Mouse (Mus musculus): Measurements from ENCODE around the gene Kcnq4. TPM values are rescaled to one million over a fixed set of nuclear protein-coding genes. Genes with fewer than 3 reads are reported as not detected.
A peak's percentile ranks its signal among the peaks of the same experiment; 100 is the strongest.

Gene Kcnq4
- polyA plus RNA-seq, 1 experiment from 2014 or later: 3.9 TPM

- Histone ChIP-seq H3K36me3 (no peaks in the 10 kb centered on the region), H3K4me1 (peaks cover 15% of the 10 kb centered on the region), H3K9ac (no peak overlapping the region), H3K27ac (no peak overlapping the region), H3K27me3 (0 out of 2 replicates have a peak, but pooled peaks cover 10% of the 10 kb centered on the region), H3K4me2 (no peak overlapping the region), H3K4me3 (no peak overlapping the region), H3K9me3 (no peaks in the 10 kb centered on the region)
- no peak for ATAC-seq (ENCODE audit: insufficient number of reproducible peaks, low FRiP score, low TSS enrichment, low read depth)
- WGBS: 19% methylated on average over 5 of the region's 5 CpGs
Observed at GRCm38 (mm10) chr4:120719152-120719551, 29.3 kb downstream of the Kcnq4 start.

- H3K4me1 ChIP-seq: peaks cover 22% of the 10 kb centered on the region
- no peak overlapping the region for H3K9ac ChIP-seq
- H3K9me3 ChIP-seq: no peaks in the 10 kb centered on the region
- 0 out of 2 replicates have a peak, but pooled peaks cover 10% of the 10 kb centered on the region for H3K27me3 ChIP-seq
- no peak overlapping the region for H3K4me2 ChIP-seq
- H3K36me3 ChIP-seq: no peaks in the 10 kb centered on the region
- no peak overlapping the region for H3K4me3 ChIP-seq
- no peak overlapping the region for H3K27ac ChIP-seq
- WGBS: 73% methylated on average over 8 of the region's 8 CpGs
- no peak for ATAC-seq (ENCODE audit: insufficient number of reproducible peaks, low FRiP score, low TSS enrichment, low read depth)
Observed at GRCm38 (mm10) chr4:120717591-120717990, 30.8 kb downstream of the Kcnq4 start.

- no peak for ATAC-seq (ENCODE audit: insufficient number of reproducible peaks, low FRiP score, low TSS enrichment, low read depth)
- Histone ChIP-seq H3K9me3 (no peaks in the 10 kb centered on the region), H3K27ac (no peak overlapping the region), H3K4me2 (peak overlapping the region; percentile 78), H3K4me1 (peaks cover 30% of the 10 kb centered on the region), H3K36me3 (no peaks in the 10 kb centered on the region), H3K27me3 (0 out of 2 replicates have a peak, but pooled peaks cover 10% of the 10 kb centered on the region), H3K9ac (peak overlapping the region; percentile 50; the same call in 1 of the 2 replicates), H3K4me3 (peak overlapping the region; percentile 38)
- 22% methylated on average over 12 of the region's 12 CpGs for WGBS
Observed at GRCm38 (mm10) chr4:120716765-120717164, 31.6 kb downstream of the Kcnq4 start.

GRCm38 (mm10) chr4:120716141-120716571, 32.3 kb downstream of the Kcnq4 start:
- H3K27me3 ChIP-seq: 0 out of 2 replicates have a peak, but pooled peaks cover 10% of the 10 kb centered on the region
- peak overlapping the region; percentile 38 for H3K4me3 ChIP-seq
- H3K9me3 ChIP-seq: no peaks in the 10 kb centered on the region
- H3K9ac ChIP-seq: peak overlapping the region; percentile 50; the same call in 1 of the 2 replicates
- peak; percentile 73 for ATAC-seq (ENCODE audit: insufficient number of reproducible peaks, low FRiP score, low TSS enrichment, low read depth)
- peak overlapping the region; percentile 78 for H3K4me2 ChIP-seq
- WGBS: 2% methylated on average over 12 of the region's 12 CpGs
- H3K36me3 ChIP-seq: no peaks in the 10 kb centered on the region
- no peak overlapping the region for H3K27ac ChIP-seq
- H3K4me1 ChIP-seq: peaks cover 36% of the 10 kb centered on the region

GRCm38 (mm10) chr4:120713856-120714497, 34.4 kb downstream of the Kcnq4 start:
- Histone ChIP-seq H3K27ac (no peak overlapping the region), H3K9me3 (no peaks in the 10 kb centered on the region), H3K27me3 (0 out of 2 replicates have a peak, but pooled peaks cover 10% of the 10 kb centered on the region), H3K36me3 (no peaks in the 10 kb centered on the region), H3K4me1 (peaks cover 38% of the 10 kb centered on the region), H3K9ac (no peak overlapping the region), H3K4me3 (no peak overlapping the region), H3K4me2 (no peak overlapping the region)
- WGBS: 81% methylated on average over 6 of the region's 6 CpGs
- no peak for ATAC-seq (ENCODE audit: insufficient number of reproducible peaks, low FRiP score, low TSS enrichment, low read depth)

GRCm38 (mm10) chr4:120713021-120713420, 35.4 kb downstream of the Kcnq4 start:
- H3K27me3 ChIP-seq: 0 out of 2 replicates have a peak, but pooled peaks cover 10% of the 10 kb centered on the region
- H3K9ac ChIP-seq: no peak overlapping the region
- peaks cover 38% of the 10 kb centered on the region for H3K4me1 ChIP-seq
- H3K9me3 ChIP-seq: no peaks in the 10 kb centered on the region
- no peaks in the 10 kb centered on the region for H3K36me3 ChIP-seq
- H3K4me3 ChIP-seq: no peak overlapping the region
- no peak overlapping the region for H3K27ac ChIP-seq
- ATAC-seq (ENCODE audit: insufficient number of reproducible peaks, low FRiP score, low TSS enrichment, low read depth): no peak
- no peak overlapping the region for H3K4me2 ChIP-seq
- WGBS: 88% methylated on average over 6 of the region's 6 CpGs

- Histone ChIP-seq H3K27me3 (0 out of 2 replicates have a peak, but pooled peaks cover 6% of the 10 kb centered on the region), H3K9me3 (no peaks in the 10 kb centered on the region), H3K4me1 (peaks cover 38% of the 10 kb centered on the region), H3K27ac (peak overlapping the region; percentile 29; the same call in 1 of the 2 replicates), H3K9ac (no peak overlapping the region), H3K4me2 (no peak overlapping the region), H3K36me3 (no peaks in the 10 kb centered on the region), H3K4me3 (no peak overlapping the region)
- WGBS: 57% methylated on average over 12 of the region's 12 CpGs
- ATAC-seq (ENCODE audit: insufficient number of reproducible peaks, low FRiP score, low TSS enrichment, low read depth): no peak
Observed at GRCm38 (mm10) chr4:120712236-120712635, 36.2 kb downstream of the Kcnq4 start.

- H3K9me3 ChIP-seq: no peaks in the 10 kb centered on the region
- no peak overlapping the region for H3K9ac ChIP-seq
- H3K4me3 ChIP-seq: no peak overlapping the region
- H3K4me1 ChIP-seq: peaks cover under 1% of the 10 kb centered on the region; the same call in 1 of the 2 replicates
- H3K27me3 ChIP-seq: peaks cover 26% of the 10 kb centered on the region
- WGBS: 92% methylated on average over 2 of the region's 2 CpGs
- H3K4me2 ChIP-seq: no peak overlapping the region
- ATAC-seq (ENCODE audit: insufficient number of reproducible peaks, low FRiP score, low TSS enrichment, low read depth): no peak
- H3K27ac ChIP-seq: no peak overlapping the region
- H3K36me3 ChIP-seq: no peaks in the 10 kb centered on the region
Observed at GRCm38 (mm10) chr4:120702511-120702910, 45.9 kb downstream of the Kcnq4 start.

- no peak for ATAC-seq (ENCODE audit: insufficient number of reproducible peaks, low FRiP score, low TSS enrichment, low read depth)
- 72% methylated on average over 8 of the region's 8 CpGs for WGBS
- peaks cover under 1% of the 10 kb centered on the region; the same call in 1 of the 2 replicates for H3K36me3 ChIP-seq
Observed at GRCm38 (mm10) chr4:120702056-120702455, 46.4 kb downstream of the Kcnq4 start.

GRCm38 (mm10) chr4:120701180-120701579, 47.2 kb downstream of the Kcnq4 start:
- no peak overlapping the region for H3K4me2 ChIP-seq
- peaks cover 3% of the 10 kb centered on the region; the same call in 1 of the 2 replicates for H3K4me1 ChIP-seq
- H3K27me3 ChIP-seq: peaks cover 39% of the 10 kb centered on the region
- no peak overlapping the region for H3K4me3 ChIP-seq
- WGBS: 88% methylated on average over 3 of the region's 3 CpGs
- H3K9me3 ChIP-seq: no peaks in the 10 kb centered on the region
- H3K27ac ChIP-seq: no peak overlapping the region
- H3K9ac ChIP-seq: no peak overlapping the region
- ATAC-seq (ENCODE audit: insufficient number of reproducible peaks, low FRiP score, low TSS enrichment, low read depth): no peak
- peaks cover 5% of the 10 kb centered on the region; the same call in 1 of the 2 replicates for H3K36me3 ChIP-seq

More at GRCm38 (mm10) chr4:120702056-120702455, 46.4 kb downstream of the Kcnq4 start:
- Histone ChIP-seq H3K4me1 (peaks cover 3% of the 10 kb centered on the region; the same call in 1 of the 2 replicates), H3K4me2 (no peak overlapping the region), H3K27ac (no peak overlapping the region), H3K9ac (no peak overlapping the region), H3K9me3 (no peaks in the 10 kb centered on the region), H3K27me3 (peaks cover 30% of the 10 kb centered on the region), H3K4me3 (no peak overlapping the region)

- ATAC-seq (ENCODE audit: insufficient number of reproducible peaks, low FRiP score, low TSS enrichment, low read depth): no peak
- Histone ChIP-seq H3K4me2 (peak overlapping the region; percentile 10; the same call in 1 of the 2 replicates), H3K36me3 (peaks cover 5% of the 10 kb centered on the region; the same call in 1 of the 2 replicates), H3K9me3 (no peaks in the 10 kb centered on the region), H3K4me3 (no peak overlapping the region), H3K27me3 (peaks cover 40% of the 10 kb centered on the region), H3K4me1 (peaks cover 3% of the 10 kb centered on the region; the same call in 1 of the 2 replicates), H3K27ac (no peak overlapping the region), H3K9ac (no peak overlapping the region)
- WGBS: 20% methylated on average over 35 of the region's 35 CpGs
Observed at GRCm38 (mm10) chr4:120697799-120698484, 50.5 kb downstream of the Kcnq4 start.

- H3K27me3 ChIP-seq: peaks cover 40% of the 10 kb centered on the region
- WGBS: 90% methylated on average over 8 of the region's 8 CpGs
- no peak; the same call in 1 of the 2 replicates for ATAC-seq (ENCODE audit: insufficient number of reproducible peaks, low FRiP score, low TSS enrichment, low read depth)
- H3K4me2 ChIP-seq: no peak overlapping the region
- no peak overlapping the region for H3K9ac ChIP-seq
- no peak overlapping the region for H3K27ac ChIP-seq
- no peaks in the 10 kb centered on the region for H3K9me3 ChIP-seq
- peaks cover 3% of the 10 kb centered on the region; the same call in 1 of the 2 replicates for H3K4me1 ChIP-seq
- H3K4me3 ChIP-seq: no peak overlapping the region
- peaks cover 5% of the 10 kb centered on the region; the same call in 1 of the 2 replicates for H3K36me3 ChIP-seq
Observed at GRCm38 (mm10) chr4:120697353-120697752, 51.1 kb downstream of the Kcnq4 start.

Measured in limb, embryonic 15.5 days (tissue).